20 mouse cellular contexts compared by ENCODE assay signal in the genomic region with DNA sequence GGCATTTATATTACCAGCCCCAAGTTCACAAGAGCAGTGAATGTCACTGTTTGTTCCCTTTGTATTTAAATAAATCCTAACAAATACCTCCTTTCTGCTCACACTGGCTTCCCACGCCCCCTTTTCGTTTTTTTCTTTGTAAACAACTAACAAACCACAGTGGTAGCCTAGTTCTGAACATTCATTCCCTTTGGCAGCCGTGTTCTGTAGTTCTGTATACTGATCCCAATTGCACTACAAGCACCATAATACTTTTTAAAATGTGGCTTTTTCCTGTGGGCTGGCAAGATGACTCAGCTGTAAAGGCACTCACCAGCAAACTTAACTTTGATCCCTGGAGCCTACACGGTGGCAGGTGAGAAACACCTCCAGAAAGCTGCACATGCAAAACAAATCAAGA.
DNase-seq lines count a peak whose midpoint lies in the region; ATAC-seq and TF ChIP-seq lines count a peak whose summit lies in the region.
"Had no signal": no experiment of that assay in that cellular context is flagged by ENCODE, and none has a peak within 500 bp of the region (broad histone marks: within the 10 kb centered on the region; RNA-seq: fewer than 3 reads in every experiment).

No protein-coding gene starts in this region.

- TF ChIP-seq POLR2A in olfactory bulb, adult 2 months (IDR thresholded peaks at IDR 0.05; ENCODE audit: insufficient read depth, low read depth, low read length), result no peak

- H3K4me1 ChIP-seq in heart, embryonic 11.5 days (ENCODE audit: control insufficient read depth, insufficient read depth, low read length), result no peaks in the 10 kb centered on the region
- peaks cover 18% of the 10 kb centered on the region for H3K4me1 ChIP-seq in olfactory bulb, adult 2 months (ENCODE audit: control insufficient read depth, insufficient read depth, low read length)
- H3K4me1 ChIP-seq: embryonic facial prominence, embryonic 13.5 days; forebrain, embryonic 15.5 days; heart, embryonic 15.5 days; hindbrain, embryonic 15.5 days had no signal

- no peak overlapping the region for H3K27ac ChIP-seq in heart, embryonic 11.5 days (ENCODE audit: low read depth, low read length)
- peak overlapping the region; percentile 79 for H3K27ac ChIP-seq in olfactory bulb, adult 2 months (ENCODE audit: insufficient read depth, low read depth, low read length)
- H3K27ac ChIP-seq: embryonic facial prominence, embryonic 13.5 days; forebrain, embryonic 10.5 days; forebrain, embryonic 15.5 days; heart, embryonic 15.5 days; hindbrain, embryonic 15.5 days had no signal

- no peaks in the 10 kb centered on the region for H3K27me3 ChIP-seq in heart, embryonic 11.5 days (ENCODE audit: control insufficient read depth, insufficient read depth, low read length)
- H3K27me3 ChIP-seq: embryonic facial prominence, embryonic 13.5 days; forebrain, embryonic 15.5 days; heart, embryonic 15.5 days; hindbrain, embryonic 15.5 days had no signal

- 66% methylated on average over 4 of the region's 4 CpGs for WGBS in heart, embryonic 11.5 days (ENCODE audit: insufficient replicate concordance)
- WGBS in olfactory bulb, adult 2 months, result 13% methylated on average over 4 of the region's 4 CpGs

- DNase-seq in heart, adult 11 months, result peak; percentile 33
- peak; percentile 9 for DNase-seq in thymus, postnatal 0 days (ENCODE audit: low spot score)
- DNase-seq in thymus, postnatal 4 days, result no peak
- DNase-seq in left cerebral cortex, postnatal 4 days, result no peak
- no peak for DNase-seq in spleen, postnatal 14 days (ENCODE audit: low spot score in 2 of 2)
- DNase-seq: adrenal gland, adult 2 months; adrenal gland, postnatal 25 days; cerebellum, adult 2 months; cerebellum, postnatal 14 days; gastrocnemius, postnatal 25 days; heart, postnatal 14 days had no signal

- H3K36me3 ChIP-seq in heart, embryonic 11.5 days (ENCODE audit: control insufficient read depth, insufficient read depth, low read length), result no peaks in the 10 kb centered on the region
- H3K36me3 ChIP-seq: embryonic facial prominence, embryonic 13.5 days; forebrain, embryonic 10.5 days; forebrain, embryonic 15.5 days; heart, embryonic 15.5 days; hindbrain, embryonic 15.5 days had no signal

- no peak for TF ChIP-seq CTCF in olfactory bulb, adult 2 months (IDR thresholded peaks at IDR 0.05; ENCODE audit: insufficient read depth, low read depth, low read length)

- intact Hi-C loops in left cerebral cortex, postnatal 4 days (cut with DNase I), result no loop called here

- no peaks in the 10 kb centered on the region for H3K9me3 ChIP-seq in heart, embryonic 11.5 days (replicated peaks; ENCODE audit: control insufficient read depth, low read length)
- H3K9me3 ChIP-seq: embryonic facial prominence, embryonic 13.5 days; forebrain, embryonic 15.5 days; heart, embryonic 15.5 days; hindbrain, embryonic 15.5 days had no signal

- no peak overlapping the region for H3K4me2 ChIP-seq in heart, embryonic 11.5 days
- H3K4me2 ChIP-seq: embryonic facial prominence, embryonic 13.5 days; forebrain, embryonic 15.5 days; heart, embryonic 15.5 days; hindbrain, embryonic 15.5 days had no signal

- no peak overlapping the region for H3K9ac ChIP-seq in heart, embryonic 11.5 days (ENCODE audit: low read depth, low read length)
- H3K9ac ChIP-seq: embryonic facial prominence, embryonic 13.5 days; forebrain, embryonic 15.5 days; heart, embryonic 15.5 days; hindbrain, embryonic 15.5 days had no signal

- no peak for ATAC-seq in heart, embryonic 11.5 days (replicated peaks; ENCODE audit: insufficient number of reproducible peaks, low FRiP score, low TSS enrichment)
- 0 out of 2 replicates have a peak, but pooled peaks have one; percentile 45 for ATAC-seq in common myeloid progenitor, adult 5-6 weeks (replicated peaks; ENCODE audit: low read depth, poor library complexity, severe bottlenecking)
- ATAC-seq: forebrain, embryonic 15.5 days; intestine, embryonic 16.5 days had no signal

- H3K4me3 ChIP-seq in heart, embryonic 11.5 days (ENCODE audit: low read depth, low read length), result no peak overlapping the region
- no peak overlapping the region for H3K4me3 ChIP-seq in olfactory bulb, adult 2 months (ENCODE audit: insufficient read depth, low read depth, low read length)
- H3K4me3 ChIP-seq: embryonic facial prominence, embryonic 13.5 days; forebrain, embryonic 10.5 days; forebrain, embryonic 15.5 days; heart, embryonic 15.5 days; hindbrain, embryonic 15.5 days had no signal

Comparison
In these comparisons a context has a peak if more than half of its experiments do, and no peak if none do; other contexts are left out.
1. DNase-seq: peak in heart, adult 11 months (single experiment) and thymus, postnatal 0 days (single experiment); none in thymus, postnatal 4 days (single experiment), left cerebral cortex, postnatal 4 days (single experiment) and spleen, postnatal 14 days (0 of 2).